Mouse (Mus musculus): Measurements from ENCODE around the gene Wdr91. TPM values are rescaled to one million over a fixed set of nuclear protein-coding genes. Genes with fewer than 3 reads are reported as not detected.

Wdr91 gene
- total and polyA plus RNA-seq, 2 experiments from 2014 or later = 14.6 to 37.3 TPM

DNA sequence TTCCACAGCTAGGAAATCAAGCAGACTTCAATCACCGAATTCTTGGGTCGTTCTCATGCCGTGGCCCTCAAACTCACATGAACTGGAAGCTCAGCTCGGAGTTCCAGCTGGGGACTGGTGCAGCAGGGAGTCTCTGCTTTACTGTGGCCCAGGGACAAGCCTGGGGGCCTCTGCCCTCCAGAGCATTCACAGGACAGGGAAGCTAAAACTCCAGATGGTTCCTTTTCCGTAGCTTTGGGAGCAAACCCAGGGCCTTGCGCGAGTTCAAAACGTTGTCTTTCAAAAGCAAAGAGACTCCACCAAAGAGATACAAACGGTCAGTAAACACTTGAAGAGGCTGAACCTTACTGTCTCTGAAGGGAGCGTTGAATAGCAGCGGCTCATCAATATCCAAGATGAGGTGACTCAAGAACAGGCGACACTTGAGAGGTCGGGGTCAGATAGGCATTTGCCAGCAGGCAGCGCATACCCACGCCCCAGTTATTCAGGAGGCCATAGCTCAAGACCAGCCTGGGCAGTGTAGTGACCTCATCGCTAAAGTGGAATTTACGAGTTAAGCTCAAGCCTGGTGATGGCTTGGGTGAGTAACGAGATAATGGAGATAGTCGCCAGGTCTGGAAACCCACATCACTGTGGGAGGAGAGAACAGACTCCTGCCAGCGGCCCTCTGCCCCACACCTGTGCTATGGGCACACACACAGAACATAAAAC lies 42.0 kb downstream of the Wdr91 start:
- WGBS = 89% methylated on average over 20 of the region's 20 CpGs
- TF ChIP-seq CTCF (IDR thresholded peaks at IDR 0.05; ENCODE audit: low read depth) = no peak
- ATAC-seq (no peak), DNase-seq (no peak)
- no peaks in the 10 kb centered on the region for H3K4me1 ChIP-seq (ENCODE audit: insufficient read depth)
- H3K27me3 ChIP-seq (ENCODE audit: insufficient read depth, low read length) = no peaks in the 10 kb centered on the region
- H3K4me2 ChIP-seq (ENCODE audit: low read depth) = no peak overlapping the region
- H3K27ac ChIP-seq (ENCODE audit: low read depth, low read length) = no peak overlapping the region
- no peaks in the 10 kb centered on the region for H3K36me3 ChIP-seq (ENCODE audit: insufficient read depth)
- H3K9me3 ChIP-seq (ENCODE audit: low read length) = no peaks in the 10 kb centered on the region
- no peak overlapping the region for H3K4me3 ChIP-seq (ENCODE audit: low read depth, low read length)
- H3K9ac ChIP-seq = no peak overlapping the region

DNA sequence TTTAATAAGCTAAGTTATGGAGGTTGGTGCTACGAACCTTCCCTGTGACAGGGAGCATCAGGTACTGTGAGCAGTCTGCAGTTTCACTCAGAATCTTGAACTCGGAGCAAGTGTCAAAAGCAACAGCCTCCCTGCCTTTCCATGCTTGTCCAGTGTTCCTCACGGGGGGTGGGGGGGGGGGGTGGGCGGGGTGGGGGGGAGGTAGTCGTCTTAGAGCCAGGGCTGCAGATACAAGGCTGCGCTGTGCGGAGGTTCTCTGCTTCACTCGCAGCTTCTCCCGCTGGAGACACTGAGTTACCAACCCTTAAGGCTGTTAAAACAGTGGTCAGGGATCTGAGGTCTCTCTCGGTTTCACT lies 42.7 kb downstream of the Wdr91 start:
- WGBS = 81% methylated on average over 10 of the region's 10 CpGs
- DNase-seq (no peak), ATAC-seq (no peak)
- Histone ChIP-seq H3K36me3 (ENCODE audit: insufficient read depth) (no peaks in the 10 kb centered on the region), H3K9me3 (ENCODE audit: low read length) (no peaks in the 10 kb centered on the region), H3K27me3 (ENCODE audit: insufficient read depth, low read length) (no peaks in the 10 kb centered on the region), H3K4me3 (ENCODE audit: low read depth, low read length) (no peak overlapping the region), H3K9ac (no peak overlapping the region), H3K4me2 (ENCODE audit: low read depth) (no peak overlapping the region), H3K4me1 (ENCODE audit: insufficient read depth) (no peaks in the 10 kb centered on the region), H3K27ac (ENCODE audit: low read depth, low read length) (no peak overlapping the region)
- no peak for TF ChIP-seq CTCF (IDR thresholded peaks at IDR 0.05; ENCODE audit: low read depth)

DNA sequence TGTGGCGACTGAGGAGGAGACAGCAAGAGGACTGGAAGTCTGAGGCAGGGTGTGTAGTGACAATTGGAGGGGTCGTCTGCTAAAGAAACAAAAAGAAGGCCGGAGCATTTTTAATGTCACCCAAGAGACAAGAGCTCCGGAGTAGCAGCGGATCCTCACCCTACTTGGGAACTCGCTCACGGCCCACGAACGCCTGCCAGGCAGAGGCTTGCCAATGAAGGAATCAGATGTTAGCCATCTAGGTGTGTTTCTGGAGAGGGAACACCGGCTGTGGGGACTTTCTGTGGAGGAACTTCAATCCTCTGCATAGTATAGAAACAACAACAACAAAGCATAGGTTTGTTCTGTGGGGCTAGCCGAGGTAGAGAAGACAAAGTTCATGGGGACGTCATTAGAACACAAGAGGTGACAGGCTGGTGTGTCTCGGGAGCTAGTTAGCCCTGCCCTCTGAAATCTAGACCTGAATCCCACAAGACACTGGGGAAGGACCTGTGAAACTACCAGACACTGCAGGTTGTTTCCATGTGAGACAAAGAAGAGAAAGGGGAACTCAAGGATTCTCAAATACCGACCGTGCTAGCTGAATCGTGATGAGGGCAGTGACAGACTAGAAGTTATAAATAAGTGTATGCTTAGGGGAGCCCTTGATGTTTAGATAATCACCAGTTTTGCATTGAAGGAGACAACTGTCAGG lies 43.2 kb downstream of the Wdr91 start:
- Histone ChIP-seq H3K4me2 (ENCODE audit: low read depth) (no peak overlapping the region), H3K4me3 (ENCODE audit: low read depth, low read length) (no peak overlapping the region), H3K36me3 (ENCODE audit: insufficient read depth) (no peaks in the 10 kb centered on the region), H3K9ac (no peak overlapping the region), H3K27me3 (ENCODE audit: insufficient read depth, low read length) (no peaks in the 10 kb centered on the region), H3K4me1 (ENCODE audit: insufficient read depth) (no peaks in the 10 kb centered on the region), H3K27ac (ENCODE audit: low read depth, low read length) (no peak overlapping the region), H3K9me3 (ENCODE audit: low read length) (no peaks in the 10 kb centered on the region)
- no peak for ATAC-seq
- no peak for DNase-seq
- TF ChIP-seq CTCF (IDR thresholded peaks at IDR 0.05; ENCODE audit: low read depth) = no peak
- 81% methylated on average over 16 of the region's 16 CpGs for WGBS

DNA sequence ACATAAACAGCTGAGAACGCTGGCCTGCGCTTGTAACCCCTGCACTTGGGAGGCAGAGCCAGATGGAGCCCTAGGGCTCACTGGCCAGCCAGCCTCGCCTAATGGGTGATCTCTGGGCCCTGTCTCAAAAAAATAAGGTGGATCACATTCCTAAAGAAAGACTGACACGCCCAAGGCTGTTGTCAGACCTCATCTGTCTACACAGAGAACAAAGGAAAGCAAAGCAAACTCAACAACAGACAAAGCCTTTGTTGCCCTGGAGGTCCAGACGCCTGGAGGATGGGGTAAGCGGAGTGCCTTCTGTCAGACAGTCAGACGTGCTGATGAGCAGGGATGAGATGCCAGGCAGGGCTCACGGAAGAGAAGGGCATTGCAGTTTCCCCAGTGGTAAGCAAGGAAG lies 43.9 kb downstream of the Wdr91 start:
- Histone ChIP-seq H3K4me1 (ENCODE audit: insufficient read depth) (no peaks in the 10 kb centered on the region), H3K9ac (no peak overlapping the region), H3K27me3 (ENCODE audit: insufficient read depth, low read length) (no peaks in the 10 kb centered on the region), H3K9me3 (ENCODE audit: low read length) (no peaks in the 10 kb centered on the region), H3K4me3 (ENCODE audit: low read depth, low read length) (no peak overlapping the region), H3K4me2 (ENCODE audit: low read depth) (no peak overlapping the region), H3K36me3 (ENCODE audit: insufficient read depth) (no peaks in the 10 kb centered on the region), H3K27ac (ENCODE audit: low read depth, low read length) (no peak overlapping the region)
- DNase-seq (no peak), ATAC-seq (no peak)
- 53% methylated on average over 8 of the region's 8 CpGs for WGBS
- no peak for TF ChIP-seq CTCF (IDR thresholded peaks at IDR 0.05; ENCODE audit: low read depth)

DNA sequence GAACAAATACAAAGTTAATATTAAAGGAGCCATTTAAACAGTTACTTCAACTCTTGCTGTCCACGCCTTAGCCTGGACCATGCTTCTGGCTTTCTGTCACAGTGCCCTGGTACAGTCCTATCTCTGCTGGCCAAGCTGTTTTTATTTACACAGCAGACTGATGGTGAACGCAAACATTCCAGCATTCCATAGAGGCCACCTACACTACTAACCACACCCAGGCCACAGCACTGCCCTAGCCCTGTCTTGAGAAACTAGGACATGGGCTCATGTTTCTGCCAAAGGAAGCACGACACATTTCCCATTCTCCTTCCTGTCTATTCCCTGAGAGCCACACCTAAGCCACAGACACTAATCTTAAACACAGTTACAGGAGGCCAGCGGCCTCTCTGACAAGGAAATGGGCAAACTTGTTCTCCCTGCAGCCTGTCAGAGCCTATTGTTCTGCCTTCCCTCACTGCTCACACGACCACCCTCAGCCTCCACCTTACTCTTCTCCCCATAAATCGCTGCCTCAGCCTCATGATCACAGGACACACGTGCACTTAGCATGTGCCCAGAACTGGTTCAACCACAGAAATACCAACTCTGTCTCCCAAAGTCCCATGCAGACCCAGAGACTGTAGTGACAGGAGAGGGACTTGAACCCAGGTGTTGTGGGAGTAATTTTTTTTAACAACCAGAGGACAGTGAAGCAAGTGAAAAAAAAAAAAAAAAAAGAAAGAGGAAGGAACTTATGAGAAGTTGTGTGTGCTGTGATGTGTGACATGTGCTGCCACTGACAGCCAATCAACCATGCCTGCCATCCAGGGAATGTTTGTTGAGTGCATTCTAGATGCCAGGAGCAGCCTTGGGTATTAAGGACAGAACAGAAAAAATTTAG lies 44.7 kb downstream of the Wdr91 start:
- Histone ChIP-seq H3K4me3 (ENCODE audit: low read depth, low read length) (no peak overlapping the region), H3K4me1 (ENCODE audit: insufficient read depth) (no peaks in the 10 kb centered on the region), H3K27me3 (ENCODE audit: insufficient read depth, low read length) (no peaks in the 10 kb centered on the region), H3K27ac (ENCODE audit: low read depth, low read length) (no peak overlapping the region), H3K9ac (no peak overlapping the region), H3K4me2 (ENCODE audit: low read depth) (no peak overlapping the region), H3K9me3 (ENCODE audit: low read length) (no peaks in the 10 kb centered on the region), H3K36me3 (ENCODE audit: insufficient read depth) (no peaks in the 10 kb centered on the region)
- 74% methylated on average over 7 of the region's 7 CpGs for WGBS
- DNase-seq = no peak
- no peak for ATAC-seq
- TF ChIP-seq CTCF (IDR thresholded peaks at IDR 0.05; ENCODE audit: low read depth) = no peak

DNA sequence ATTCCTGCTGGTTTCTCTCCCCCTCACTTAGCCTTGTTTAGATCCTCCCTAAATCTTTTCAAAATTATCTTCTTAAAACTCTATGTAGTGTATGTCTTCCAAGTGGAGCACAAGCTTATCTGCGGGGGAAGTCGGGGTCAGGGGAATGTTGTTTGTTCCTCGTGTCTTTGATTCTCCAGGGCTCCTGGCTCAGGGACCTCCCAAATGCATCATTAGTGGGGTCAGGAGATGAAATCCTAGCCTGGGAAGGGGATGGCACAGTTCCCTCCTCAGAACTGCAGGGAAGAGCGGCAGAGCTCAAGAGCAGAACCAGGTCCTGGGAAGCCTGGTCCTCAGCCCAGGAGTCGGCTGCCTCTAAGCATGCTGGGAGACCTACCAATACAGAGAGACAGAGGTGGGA lies 45.5 kb downstream of the Wdr91 start:
- Histone ChIP-seq H3K36me3 (ENCODE audit: insufficient read depth) (no peaks in the 10 kb centered on the region), H3K4me2 (ENCODE audit: low read depth) (no peak overlapping the region), H3K9me3 (ENCODE audit: low read length) (no peaks in the 10 kb centered on the region), H3K27me3 (ENCODE audit: insufficient read depth, low read length) (no peaks in the 10 kb centered on the region), H3K4me3 (ENCODE audit: low read depth, low read length) (no peak overlapping the region), H3K4me1 (ENCODE audit: insufficient read depth) (no peaks in the 10 kb centered on the region), H3K9ac (no peak overlapping the region), H3K27ac (ENCODE audit: low read depth, low read length) (no peak overlapping the region)
- TF ChIP-seq CTCF (IDR thresholded peaks at IDR 0.05; ENCODE audit: low read depth) = no peak
- DNase-seq (no peak), ATAC-seq (no peak)
- 77% methylated on average over 5 of the region's 5 CpGs for WGBS
